Mouse (Mus musculus): ENCODE results near the gene Pigx.

GRCm38 (mm10) chr16:32135842-32136357 lies 36.4 kb upstream of the Pigx start:
- TF ChIP-seq CTCF (IDR thresholded peaks at IDR 0.05; ENCODE audit: control insufficient read depth, insufficient read depth, insufficient replicate concordance, low read depth, low read length) (no peak), POLR2A (IDR thresholded peaks at IDR 0.05; ENCODE audit: control insufficient read depth, low read depth, low read length) (no peak)
